Mouse (Mus musculus) cerebellum, adult 8-10 months (tissue): Measurements from ENCODE around the gene Adamts12.

Source experiments
- DNase-seq: peaks from one replicate; pipeline ENCODE4 v3.0.0; 2022

The Adamts12 gene

DNA sequence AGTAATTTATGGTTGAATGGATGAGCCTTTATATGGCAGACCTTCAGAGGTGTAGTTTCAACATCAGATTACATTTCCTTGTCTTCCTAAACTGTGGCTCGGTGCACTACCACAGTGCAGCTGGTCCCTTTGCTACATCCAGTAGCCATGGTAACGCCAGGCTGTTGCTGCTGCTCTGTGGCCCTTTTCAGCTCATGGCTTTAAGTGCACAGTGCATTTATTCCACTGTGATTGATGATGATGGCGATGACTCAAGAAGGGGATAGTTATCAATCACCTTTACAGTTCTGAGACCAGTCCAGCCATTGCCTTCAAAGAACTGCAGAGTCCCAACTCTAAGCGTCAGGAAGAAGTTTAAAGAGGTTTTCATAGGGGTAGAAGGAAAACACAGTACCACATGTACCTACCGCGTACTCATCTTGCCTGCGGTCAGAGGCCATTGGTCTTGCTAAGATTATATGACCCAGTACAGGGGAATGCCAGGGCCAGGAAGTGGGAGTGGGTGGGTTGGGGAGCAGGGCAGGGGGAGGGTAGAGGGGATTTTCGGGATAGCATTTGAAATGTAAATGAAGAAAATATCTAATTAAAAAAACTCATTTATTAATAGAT is 18.5 kb downstream of the Adamts12 start:
- DNase-seq: no peak

DNA sequence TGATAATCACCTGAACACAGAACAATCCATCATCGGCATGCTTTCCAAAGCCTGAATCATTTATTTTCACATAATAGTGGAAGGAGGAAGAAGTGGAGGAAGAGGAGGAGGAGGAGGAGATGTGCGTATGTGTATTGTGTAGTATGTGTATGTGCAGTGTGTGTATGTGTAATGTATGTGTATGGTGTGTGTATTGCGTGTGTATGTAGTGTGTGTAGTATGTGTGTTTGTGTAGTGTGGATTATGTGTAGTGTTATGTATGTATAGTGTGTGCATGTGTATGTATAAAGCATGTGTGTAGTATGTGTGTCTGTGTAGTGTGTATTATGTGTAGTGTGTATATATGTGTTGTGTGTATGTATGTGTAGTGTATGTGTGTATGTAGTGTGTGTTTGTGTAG is 19.1 kb downstream of the Adamts12 start:
- DNase-seq: no peak

DNA sequence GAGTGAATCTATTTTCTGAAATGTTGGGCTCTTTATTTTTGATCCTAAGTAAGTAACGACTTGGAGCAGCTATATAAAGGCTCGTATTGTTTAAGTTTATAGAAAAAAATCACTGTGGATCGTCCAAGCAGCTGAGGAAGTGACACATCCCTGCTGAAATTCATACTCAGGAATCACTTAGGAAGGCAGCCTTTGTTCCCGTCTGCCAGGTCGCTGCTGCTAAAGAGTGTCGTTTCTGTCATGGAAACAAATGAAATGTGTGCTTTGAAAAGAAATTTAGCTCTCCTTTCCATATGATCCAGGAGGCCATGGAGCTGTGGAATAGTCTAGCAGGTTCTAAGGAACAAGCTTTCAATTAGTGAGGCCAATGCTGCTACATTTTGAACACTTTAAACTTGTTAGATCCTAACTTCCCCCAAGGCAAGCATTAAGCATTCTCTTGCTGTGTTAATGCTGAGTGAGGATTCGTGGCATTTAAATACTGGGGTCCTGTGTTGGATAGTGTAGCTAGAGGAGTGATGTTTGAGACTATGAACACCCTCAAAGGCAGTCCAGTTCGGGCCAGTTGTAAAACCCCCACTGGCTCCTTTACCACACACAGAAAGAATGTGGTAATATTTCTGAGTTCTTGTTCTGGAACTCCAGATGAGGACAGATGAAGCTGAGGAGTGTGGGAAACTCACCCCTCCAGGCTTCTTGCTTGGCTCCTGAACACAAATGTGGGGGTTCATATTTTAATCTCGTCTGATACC is 19.8 kb downstream of the Adamts12 start:
- no peak for DNase-seq

DNA sequence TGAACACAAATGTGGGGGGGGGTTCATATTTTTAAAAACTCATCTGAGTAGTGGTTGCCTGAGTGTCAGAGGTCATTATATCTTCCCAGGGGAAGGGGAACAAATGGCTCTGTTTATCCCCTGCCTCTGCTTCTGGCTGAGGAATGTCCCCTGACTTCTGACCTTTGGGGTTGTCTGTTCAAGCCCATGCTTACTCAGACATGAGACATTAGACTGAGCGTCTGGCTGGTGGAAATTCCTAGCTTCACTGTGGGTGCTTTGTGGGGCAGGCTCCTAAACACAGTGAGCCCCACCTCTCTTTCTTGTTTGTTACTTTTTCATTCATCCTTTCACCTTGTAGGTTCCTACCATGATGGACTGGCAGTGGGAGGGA is 20.4 kb downstream of the Adamts12 start:
- DNase-seq: no peak

DNA sequence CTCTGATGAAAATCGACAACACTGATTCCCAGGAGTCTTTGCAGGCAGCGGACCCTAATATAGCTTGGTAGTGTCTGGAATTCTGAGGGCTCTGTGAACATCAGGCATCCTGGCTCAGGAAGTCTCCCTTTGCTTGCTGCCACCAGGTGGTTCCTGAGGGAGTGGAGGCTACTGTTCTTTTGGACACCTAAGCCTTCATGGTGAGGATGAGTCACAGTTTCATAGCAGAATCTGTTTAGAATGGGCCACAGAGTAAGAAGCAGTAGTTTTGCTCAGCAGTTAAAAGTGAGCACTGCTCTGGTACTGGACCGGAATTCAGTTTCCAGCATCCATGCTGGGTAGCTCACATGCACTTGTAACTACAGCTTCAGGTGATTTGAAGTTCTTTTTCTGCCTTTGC is 24.9 kb downstream of the Adamts12 start:
- DNase-seq: no peak

DNA sequence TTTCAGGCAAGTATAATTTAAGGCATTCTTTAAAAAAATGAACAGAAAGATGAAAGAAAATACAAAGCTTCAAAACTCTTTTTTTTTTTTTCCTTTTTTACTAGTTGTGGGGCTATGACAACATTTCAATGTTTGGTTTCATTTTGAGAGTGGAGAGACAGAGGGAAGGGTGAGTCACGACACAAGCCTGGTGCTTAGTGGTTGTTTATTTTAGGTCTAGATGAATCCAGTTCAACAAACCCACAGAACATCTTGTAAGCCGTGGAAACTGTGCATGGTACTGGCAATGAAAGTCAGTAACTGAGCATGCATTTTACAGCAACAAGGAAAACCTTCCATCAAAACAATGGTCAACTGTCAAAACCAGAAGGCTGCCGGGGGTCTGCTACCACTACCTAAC is 31.0 kb downstream of the Adamts12 start:
- no peak for DNase-seq

DNA sequence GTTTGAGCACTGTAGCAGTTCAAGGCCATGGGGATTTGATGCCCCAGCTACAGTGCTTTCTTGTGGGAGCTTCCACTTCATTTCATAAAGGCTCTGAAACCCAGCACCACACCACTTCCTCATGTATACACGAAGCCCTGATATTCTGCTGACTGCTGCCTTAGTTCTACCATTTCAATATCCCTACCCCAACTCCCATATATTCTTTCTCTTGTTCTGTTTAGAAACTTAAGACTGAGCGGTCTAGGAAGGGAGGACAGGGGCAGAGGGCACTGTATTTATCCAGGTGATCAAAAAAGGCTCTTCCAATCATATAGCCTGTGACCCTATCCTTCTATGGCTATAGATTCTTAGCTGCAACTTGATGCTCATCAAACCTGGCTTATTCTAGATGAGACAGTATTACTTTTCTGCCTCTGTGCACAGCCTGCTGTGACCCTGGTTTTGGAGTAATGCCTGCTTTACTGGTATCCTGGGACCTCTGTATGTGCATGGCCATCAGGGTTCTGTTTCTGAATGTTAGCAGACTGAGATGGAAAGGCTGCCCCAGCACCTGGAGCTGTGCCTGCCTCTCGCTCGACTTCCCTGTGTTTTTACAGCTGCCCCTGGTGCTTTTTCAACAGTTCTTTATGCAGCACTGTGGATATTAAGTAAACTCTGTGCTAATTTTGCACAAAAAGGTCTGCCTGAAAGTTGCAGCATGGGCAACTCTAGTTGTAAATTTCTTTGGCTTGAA is 33.5 kb downstream of the Adamts12 start:
- DNase-seq: no peak

DNA sequence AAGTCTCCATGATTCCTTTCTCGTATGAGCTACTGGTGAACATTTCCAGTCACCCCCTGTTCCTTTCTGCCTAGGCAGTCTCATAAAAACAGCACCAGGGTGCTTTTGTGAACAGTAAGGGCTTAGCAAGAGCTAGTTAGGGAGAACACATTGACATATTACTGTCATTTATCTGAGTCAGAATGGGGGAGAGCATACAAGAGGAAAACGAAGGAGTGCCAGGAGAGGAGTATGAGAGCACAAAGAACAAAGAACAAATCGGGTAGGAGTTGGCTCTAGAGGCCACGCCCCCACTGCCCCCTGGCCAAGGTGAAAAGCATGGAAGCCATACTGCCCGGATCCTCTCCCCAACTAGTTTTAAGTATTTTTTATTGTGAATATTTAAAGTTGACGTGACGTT is 34.4 kb downstream of the Adamts12 start:
- DNase-seq: no peak

DNA sequence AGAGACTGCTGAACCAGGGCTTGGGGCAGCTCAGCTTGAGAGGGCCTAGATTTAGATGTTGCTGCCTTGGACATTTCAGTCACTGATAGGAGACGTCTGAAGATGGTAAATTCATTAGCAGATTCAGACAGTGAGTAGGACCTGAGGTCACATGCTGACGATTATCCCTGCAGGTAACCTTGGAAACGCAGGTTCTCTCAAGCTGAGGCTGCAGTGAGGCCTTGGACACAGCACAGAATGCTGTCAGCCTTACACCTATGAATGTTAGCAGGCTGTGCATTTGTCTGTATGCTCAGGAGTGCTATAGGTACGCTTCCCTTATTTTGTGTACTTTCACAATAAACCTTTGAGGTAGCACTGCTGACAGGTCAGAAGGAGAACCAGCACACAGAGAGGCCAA is 36.3 kb downstream of the Adamts12 start:
- no peak for DNase-seq

DNA sequence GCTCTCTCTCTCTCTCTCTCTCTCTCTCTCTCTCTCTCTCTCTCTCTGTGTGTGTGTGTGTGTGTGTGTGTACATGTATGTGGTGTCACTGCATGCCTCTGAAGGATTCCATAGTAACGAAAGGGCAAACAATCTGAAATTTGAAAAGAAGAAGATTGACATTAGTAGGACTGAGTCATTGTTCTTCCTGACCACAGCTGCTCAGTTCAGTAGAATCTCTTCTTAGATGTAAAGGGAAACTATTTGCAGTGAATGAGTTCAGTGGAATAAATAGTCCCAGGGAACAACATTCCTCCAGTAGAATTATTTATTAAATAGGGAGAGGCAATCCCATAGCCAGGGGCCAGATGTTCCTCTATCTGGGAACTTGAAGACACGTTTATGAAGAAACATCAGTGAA is 40.5 kb downstream of the Adamts12 start:
- DNase-seq: no peak

DNA sequence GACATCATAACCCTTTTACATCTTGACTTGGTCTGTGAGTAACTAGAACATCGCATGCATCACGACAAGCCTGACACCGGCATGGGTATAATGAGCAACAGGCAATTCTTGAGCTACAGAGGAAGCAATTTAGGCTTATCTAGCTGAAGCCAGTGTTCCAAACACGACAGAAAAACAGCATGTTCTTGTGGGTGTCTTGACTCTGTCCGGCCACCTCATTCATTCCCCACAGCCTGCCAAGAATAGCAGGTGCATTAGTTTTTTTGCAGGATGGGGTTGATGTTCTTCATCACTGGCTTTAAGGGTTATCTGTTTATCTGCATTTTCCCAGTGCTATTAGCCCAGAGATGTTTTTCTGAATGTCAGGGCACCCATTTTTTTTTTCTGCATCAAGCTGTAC is 42.8 kb downstream of the Adamts12 start:
- DNase-seq: no peak

DNA sequence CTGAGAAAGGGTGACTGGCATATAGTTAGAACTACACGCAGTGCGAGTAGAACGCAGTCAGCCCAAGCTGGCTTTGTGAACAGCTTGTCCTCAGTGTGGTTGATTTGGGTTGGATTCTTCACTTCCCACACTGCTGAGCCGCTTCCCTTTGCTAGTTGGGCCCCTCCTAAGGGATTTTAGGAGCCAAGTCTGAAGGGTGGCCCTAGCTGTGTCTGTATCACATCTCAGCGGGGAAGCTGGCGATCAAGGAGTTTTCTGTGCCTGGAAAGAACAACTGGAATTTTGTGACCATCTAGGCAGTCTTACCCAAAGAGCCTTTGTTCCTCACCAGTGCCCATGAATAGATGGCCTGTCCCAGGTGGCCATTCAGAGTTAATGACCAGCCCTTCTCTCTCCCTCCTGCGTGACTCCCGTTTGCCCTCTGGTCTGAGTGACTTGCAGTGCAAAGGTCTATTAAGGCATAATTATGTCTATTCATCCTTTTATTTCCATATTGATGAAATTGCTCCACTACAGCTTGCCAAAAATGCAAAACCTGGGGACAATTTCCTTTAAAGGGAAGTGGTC is 50.1 kb downstream of the Adamts12 start:
- no peak for DNase-seq

DNA sequence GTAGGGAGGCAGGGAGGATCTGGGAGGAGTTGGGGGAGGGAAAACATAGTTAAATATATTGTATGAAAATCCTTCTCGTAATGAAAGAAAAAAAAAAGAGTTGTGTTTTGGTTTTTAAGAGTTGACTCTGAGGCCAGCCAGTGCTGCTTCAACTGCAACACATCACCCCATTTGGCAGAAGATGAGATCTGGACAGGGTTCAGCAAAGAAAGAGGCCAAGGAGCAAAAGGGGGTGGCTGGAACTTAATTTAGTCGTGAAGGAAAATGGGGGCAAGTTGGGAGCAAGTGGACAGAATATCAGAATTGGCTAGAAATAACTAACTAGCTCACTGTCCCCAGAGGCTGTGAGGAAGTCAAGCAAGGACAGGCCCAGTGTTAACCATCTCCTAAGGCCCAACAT is 51.7 kb downstream of the Adamts12 start:
- DNase-seq: no peak

DNA sequence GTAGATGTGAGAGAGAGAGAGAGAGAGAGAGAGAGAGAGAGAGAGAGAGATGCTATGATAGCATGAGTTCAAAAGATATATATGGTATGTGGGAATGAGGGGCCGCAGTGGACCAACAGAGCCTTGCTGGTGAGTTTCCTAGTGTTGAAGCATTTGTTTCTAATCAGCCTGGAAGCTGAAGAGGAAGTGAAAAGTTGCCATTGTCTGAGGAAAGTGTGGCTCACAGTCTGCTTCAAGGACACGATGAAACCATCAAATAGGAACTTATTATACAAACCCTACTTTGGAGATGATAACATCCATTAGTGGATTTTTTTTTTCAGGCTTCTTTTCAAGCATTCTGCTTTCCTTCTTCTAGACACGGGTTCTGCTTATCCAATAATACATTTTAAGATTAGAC is 52.3 kb downstream of the Adamts12 start:
- no peak for DNase-seq

DNA sequence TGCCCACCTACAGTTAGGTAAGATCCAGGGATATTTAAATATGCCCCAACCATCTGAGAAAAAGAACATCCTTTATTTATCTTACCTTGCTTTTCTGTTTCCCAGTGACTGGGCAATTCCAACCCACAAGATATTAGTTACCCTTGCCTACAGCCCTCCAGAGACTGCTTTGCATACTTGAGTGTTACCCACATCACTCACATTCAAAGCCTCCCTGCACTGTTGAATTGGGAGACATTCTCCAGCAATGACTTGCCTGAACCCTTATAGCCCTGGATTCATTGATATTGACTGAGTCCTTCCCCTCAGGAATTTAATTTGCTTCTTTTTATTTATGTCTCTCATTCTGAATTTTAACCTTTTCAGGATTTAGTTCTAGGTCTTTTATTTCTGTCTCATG is 53.8 kb downstream of the Adamts12 start:
- DNase-seq: no peak

DNA sequence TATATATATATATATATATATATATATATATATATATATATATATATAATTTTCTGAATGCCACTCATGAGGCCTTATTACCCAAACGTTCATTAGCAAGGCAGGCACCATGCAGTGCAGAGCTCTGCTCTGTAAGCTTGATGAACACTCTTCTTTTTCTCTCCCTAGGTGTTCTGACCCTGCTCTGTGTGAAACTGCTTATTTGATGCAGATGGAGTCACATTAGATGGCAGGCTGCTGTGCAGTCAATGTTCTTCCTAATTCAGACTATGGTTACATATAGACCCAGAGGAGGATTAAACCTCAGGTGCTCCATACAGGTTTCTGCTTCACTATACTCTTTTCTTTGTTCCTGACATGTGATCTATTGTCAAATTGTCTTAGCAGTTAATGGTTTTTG is 57.1 kb downstream of the Adamts12 start:
- no peak for DNase-seq

DNA sequence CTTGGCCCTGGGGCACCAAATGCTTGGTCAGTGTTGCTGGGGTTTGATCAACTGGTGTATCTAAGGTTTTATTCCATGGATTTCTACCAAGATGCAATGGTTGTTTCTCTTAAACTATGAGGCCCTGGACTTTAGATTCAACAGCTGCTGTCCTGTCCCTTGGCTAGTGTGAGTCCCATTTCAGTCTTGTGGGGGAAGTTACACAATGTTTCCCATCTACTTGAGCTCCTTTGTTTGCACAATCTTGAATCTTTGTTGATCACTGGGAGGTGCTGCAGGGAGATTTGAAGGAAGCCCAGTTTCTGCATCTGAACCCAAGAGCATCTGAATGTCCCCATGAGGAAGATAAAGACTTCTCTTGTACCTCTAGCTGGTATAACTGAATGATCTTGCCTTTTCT is 60.8 kb downstream of the Adamts12 start:
- no peak for DNase-seq

DNA sequence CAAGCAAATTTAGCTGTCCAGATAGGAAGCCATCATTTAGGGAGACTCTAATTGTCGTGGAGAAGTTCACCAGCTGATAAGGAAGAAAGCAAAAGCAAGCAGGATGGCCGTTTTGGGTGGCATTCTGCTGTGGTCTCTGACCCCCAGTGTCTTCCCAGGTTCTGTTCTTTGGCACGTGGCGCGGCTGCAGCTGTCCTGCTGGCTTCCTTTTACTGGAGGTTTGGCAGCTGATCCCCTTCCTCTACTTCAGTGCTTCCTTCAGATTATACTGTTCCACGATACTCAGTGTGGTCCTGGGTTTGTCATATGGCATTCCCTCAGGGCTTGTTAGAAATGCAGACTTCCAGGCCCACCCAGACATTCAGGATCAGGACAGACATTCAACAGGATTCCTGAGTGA is 63.9 kb downstream of the Adamts12 start:
- DNase-seq: no peak

DNA sequence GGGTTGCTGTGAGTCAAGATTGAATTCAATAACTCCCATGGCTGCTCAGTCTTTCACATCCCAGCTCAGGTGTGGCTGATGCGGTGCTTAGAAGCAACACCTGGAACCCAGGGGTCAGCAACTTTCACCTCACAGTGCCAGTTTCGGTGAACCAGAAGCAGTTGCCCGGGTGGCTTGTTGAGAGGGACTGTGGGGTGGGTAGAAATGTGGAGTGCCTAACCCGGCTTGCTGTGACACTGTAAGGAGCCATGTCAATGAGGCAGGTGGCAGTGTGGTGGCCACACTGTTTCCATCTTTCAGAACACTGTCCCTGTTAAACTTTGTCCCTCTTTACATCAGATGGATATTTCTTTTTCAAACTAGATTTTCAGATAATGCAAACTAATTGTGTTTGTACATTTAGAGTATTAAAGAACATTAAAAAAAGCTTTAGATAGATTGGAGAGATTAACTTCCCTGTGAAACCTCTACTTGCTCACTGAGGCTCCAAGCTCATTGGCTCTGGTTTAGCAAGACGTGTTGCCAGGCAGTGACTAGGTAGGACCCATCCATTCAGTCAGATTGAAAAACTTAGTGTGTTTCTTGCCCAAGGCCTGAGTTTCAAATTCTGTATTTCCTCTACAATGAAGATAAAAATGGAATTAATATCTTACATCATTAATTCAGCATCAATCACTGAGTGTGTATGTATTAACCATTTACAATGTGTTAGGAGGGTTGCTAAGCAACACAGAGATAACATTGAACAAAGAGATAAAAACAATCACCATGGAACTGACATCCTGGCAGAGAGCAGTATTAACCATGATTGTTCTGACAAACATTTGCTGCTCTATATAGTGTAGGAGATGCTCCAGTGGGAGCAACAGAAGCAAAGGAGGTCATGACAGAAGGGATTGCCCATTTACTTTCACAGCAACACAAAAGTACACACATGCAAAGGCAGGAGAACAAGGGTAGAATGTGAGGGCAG is 68.3 kb downstream of the Adamts12 start:
- no peak for DNase-seq

DNA sequence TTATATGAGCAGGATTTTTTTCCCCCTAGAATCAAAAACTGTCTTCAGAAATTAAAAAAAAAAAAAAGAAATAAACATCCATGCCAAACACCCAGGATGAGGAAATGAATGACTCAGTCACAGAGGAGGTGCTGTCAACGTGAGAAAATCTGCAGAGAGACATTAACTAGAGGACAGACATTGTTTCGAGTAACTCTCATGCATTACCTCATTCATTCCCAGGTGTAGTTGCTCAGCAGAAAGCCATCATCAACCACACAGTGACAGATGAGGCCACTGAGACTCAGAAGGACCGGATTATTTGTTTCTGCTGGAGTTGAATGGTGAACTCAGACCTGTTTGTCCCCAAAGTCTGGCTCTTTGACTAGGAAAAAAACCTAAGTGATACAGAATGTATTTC is 81.0 kb downstream of the Adamts12 start:
- DNase-seq: no peak

DNA sequence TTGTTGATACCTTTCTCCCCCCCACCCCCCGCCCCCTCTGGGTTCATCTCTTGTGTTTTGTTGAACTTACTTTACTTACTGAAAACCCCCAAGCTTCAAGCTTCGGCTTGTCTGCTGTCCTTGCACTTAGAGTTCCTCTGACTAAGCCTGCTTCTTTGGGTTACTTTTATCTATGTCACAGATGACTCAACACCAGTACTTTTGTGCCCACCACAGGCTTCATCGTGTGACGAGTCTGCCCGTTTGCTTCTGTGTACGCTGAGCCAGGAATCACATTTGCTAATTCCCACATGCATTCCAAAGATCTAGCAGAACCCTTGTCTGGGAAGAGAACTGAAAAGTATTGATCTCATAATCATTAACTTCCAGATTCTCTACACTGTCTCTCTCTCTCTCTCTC is 94.8 kb downstream of the Adamts12 start:
- DNase-seq: no peak

DNA sequence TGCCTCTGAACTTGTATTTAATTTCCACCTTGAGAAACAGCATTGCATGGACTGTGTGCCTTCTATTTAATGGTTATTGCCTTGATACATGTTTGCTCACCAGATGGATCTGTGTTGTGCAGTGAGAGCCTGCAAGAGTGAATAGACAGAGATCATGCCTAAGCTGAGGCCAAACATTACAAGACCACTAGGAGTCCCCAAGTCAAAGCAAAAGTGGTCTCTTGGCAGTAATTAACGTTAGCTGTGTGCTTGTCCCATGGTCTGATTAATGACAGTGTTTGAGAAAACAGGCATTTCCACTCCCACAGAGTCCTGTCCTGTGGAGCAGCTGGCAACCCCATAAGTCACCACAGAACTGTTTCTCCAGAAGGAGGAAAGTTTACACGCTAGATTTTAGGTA is 96.2 kb downstream of the Adamts12 start:
- no peak for DNase-seq

DNA sequence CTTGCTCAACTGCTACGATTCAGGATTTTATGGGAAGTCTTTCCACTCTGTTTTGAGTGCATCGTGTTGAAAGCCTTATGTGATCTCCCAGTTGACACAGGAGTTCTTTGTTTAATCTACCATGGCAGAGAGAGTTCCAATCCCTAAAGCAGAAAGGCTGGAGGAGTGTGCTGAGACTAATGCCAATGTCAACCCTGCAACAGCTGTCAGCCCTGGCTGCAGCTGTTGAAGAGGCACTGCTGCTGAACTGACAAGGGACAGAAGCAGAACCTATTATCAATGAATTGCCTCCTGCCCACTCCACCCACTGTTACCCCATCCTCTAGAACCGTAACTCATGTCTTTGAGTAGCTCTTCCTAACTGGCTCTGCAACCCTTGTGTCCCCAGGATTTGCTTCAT is 101.3 kb downstream of the Adamts12 start:
- DNase-seq: no peak
